Mouse (Mus musculus) midbrain, embryonic 13.5 days (tissue): Measurements from ENCODE around the gene Olfr669. TPM values are rescaled to one million over a fixed set of nuclear protein-coding genes. Genes with fewer than 3 reads are reported as not detected.
"Not testable (repeated sequence)": the region's sequence is repeated elsewhere in the genome, so short reads cannot be mapped to it uniquely, and the experiment has no call there.

Experiments
- ATAC-seq: fragments of 200-750 bp; cut with Nextera tagmentation; 2 replicates; pipeline ENCODE4 v1.8.0; 2017; ENCODE audit warnings: mild to moderate bottlenecking, moderate TSS enrichment, moderate library complexity
- H3K27ac ChIP-seq: fragments of 300-500 bp; sonication (generic); 2 replicates; pipeline ENCODE4 v1.5.1; 2015; ENCODE audit warnings: inconsistent platforms, mild to moderate bottlenecking, moderate library complexity
- H3K27me3 ChIP-seq: fragments of 300-500 bp; sonication (generic); 2 replicates; pipeline ENCODE4 v1.6.1; 2015; ENCODE audit warnings: mild to moderate bottlenecking, inconsistent platforms
- H3K36me3 ChIP-seq: fragments of 300-500 bp; sonication (generic); 2 replicates; pipeline ENCODE4 v1.6.1; 2015; ENCODE audit warnings: mild to moderate bottlenecking, inconsistent platforms
- H3K4me1 ChIP-seq: fragments of 300-500 bp; sonication (generic); replicated peaks from 2 replicates; pipeline ENCODE4 v1.6.1; 2015; ENCODE audit warnings: inconsistent platforms
- H3K4me2 ChIP-seq: fragments of 300-500 bp; sonication (generic); replicated peaks from 2 replicates; pipeline ENCODE4 v1.6.1; 2015; ENCODE audit warnings: moderate library complexity, mild to moderate bottlenecking, inconsistent platforms
- H3K4me3 ChIP-seq: fragments of 300-500 bp; sonication (generic); replicated peaks from 2 replicates; pipeline ENCODE4 v1.5.1; 2015; ENCODE audit warnings: mild to moderate bottlenecking, inconsistent platforms
- H3K9ac ChIP-seq: fragments of 300-500 bp; sonication (generic); replicated peaks from 2 replicates; pipeline ENCODE4 v1.6.1; 2015; ENCODE audit warnings: mild to moderate bottlenecking, inconsistent platforms
- H3K9me3 ChIP-seq: fragments of 300-500 bp; sonication (generic); 2 replicates; pipeline ENCODE4 v1.6.1; 2016; ENCODE audit warnings: mild to moderate bottlenecking, inconsistent platforms
- whole genome bisulfite sequencing: fragments of 180-500 bp; shearing (Covaris S2); methylation state at CpG from one replicate; pipeline ENCODE4 v1.1.7; 2015; 5-methylcytosine and 5-hydroxymethylcytosine counted together
- polyA plus RNA-seq: library from polyadenylated mRNA; unstranded; fragments of >200 nt; fragmentation: Nextera tagmentation; extraction: Ambion mirVana; gene quantifications from 2 replicates; pipeline ENCODE4 v1.2.1, GENCODE M21; 2015

Gene Olfr669
- polyA plus RNA-seq = not detected in 2 replicates

- no peaks in the 10 kb centered on the region for H3K36me3 ChIP-seq
- no peak within 1 kb of the TSS for H3K4me2 ChIP-seq
- no peak within 1 kb of the TSS for H3K27ac ChIP-seq
- no peaks in the 10 kb centered on the region for H3K9me3 ChIP-seq
- WGBS = 95% methylated on average over 1 of the region's 1 CpGs
- H3K4me3 ChIP-seq = no peak within 1 kb of the TSS
- H3K4me1 ChIP-seq = no peaks in the 10 kb centered on the region
- H3K27me3 ChIP-seq = no peaks in the 10 kb centered on the region
- H3K9ac ChIP-seq = no peak within 1 kb of the TSS
- no peak for ATAC-seq
Observed at GRCm38 (mm10) chr7:104933940-104934339, at the start of gene Olfr669. TSS of gene Olfr669 (plus strand) at chr7:104934240.

GRCm38 (mm10) chr7:104895852-104896251, 38.2 kb upstream of the Olfr669 start, which contains the start of gene Olfr666:
TSS of gene Olfr666 (minus strand) at chr7:104895952.
- Histone ChIP-seq H3K27me3 (no peaks in the 10 kb centered on the region), H3K4me2 (no peak within 1 kb of the TSS), H3K9ac (no peak within 1 kb of the TSS), H3K4me3 (no peak within 1 kb of the TSS), H3K9me3 (no peaks in the 10 kb centered on the region), H3K36me3 (no peaks in the 10 kb centered on the region), H3K4me1 (no peaks in the 10 kb centered on the region), H3K27ac (no peak within 1 kb of the TSS)
- 84% methylated on average over 2 of the region's 2 CpGs for WGBS
- no peak for ATAC-seq

DNA sequence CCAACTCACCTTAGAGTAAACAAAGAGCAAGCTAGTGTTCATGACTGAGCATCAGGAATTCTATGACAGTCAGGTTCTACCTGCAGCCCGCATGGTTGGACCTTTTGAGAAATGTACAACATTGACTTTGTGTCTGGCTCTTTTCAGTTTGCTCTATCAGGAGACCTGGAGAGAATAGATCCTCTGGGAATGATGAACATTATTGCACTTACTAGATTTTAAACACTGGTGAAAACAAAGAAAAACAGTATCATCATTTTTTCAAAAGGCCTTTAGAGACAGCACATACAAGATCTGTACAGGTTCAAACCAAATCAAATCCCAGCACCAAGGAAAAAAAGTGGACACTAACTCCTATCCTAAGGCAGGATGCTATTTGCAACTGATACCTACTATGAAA, 12.7 kb upstream of the Olfr669 start, which contains the start of gene Olfr667:
Olfr667 (minus strand) TSS at position 101 of the 400 bp plus-strand sequence.
- Histone ChIP-seq H3K27me3 (no peaks in the 10 kb centered on the region), H3K4me3 (no peak within 1 kb of the TSS), H3K9ac (no peak within 1 kb of the TSS), H3K9me3 (no peaks in the 10 kb centered on the region), H3K4me1 (no peaks in the 10 kb centered on the region), H3K4me2 (no peak within 1 kb of the TSS), H3K36me3 (no peaks in the 10 kb centered on the region), H3K27ac (no peak within 1 kb of the TSS)
- 88% methylated on average over 1 of the region's 1 CpGs for WGBS
- ATAC-seq = no peak

DNA sequence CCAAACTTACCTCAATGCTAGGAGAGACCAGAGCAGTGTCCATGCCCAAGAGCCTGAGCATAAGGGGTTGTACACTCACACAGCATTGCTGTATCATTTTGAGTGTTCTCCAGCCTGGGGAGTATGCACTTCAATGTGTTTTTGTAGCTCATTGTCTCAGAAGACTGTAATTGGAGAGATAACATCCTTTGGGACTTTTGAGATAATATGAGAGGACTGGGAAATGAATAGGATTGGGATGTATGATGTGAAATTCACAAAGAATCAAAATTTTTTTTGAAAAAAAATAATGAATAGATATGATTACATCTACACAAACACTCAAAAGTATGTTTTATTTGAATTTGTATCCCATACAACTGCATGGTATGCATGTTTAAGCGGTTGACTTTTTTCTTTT, 6.1 kb upstream of the Olfr669 start, which contains the start of gene Olfr668:
Olfr668 (minus strand) TSS at position 101 of the 400 bp plus-strand sequence.
- H3K36me3 ChIP-seq = no peaks in the 10 kb centered on the region
- no peak within 1 kb of the TSS for H3K9ac ChIP-seq
- no peak within 1 kb of the TSS for H3K4me2 ChIP-seq
- no peaks in the 10 kb centered on the region for H3K27me3 ChIP-seq
- no peaks in the 10 kb centered on the region for H3K9me3 ChIP-seq
- ATAC-seq = no peak
- no peak within 1 kb of the TSS for H3K27ac ChIP-seq
- no peaks in the 10 kb centered on the region for H3K4me1 ChIP-seq
- H3K4me3 ChIP-seq = no peak within 1 kb of the TSS
- 85% methylated on average over 1 of the region's 1 CpGs for WGBS

DNA sequence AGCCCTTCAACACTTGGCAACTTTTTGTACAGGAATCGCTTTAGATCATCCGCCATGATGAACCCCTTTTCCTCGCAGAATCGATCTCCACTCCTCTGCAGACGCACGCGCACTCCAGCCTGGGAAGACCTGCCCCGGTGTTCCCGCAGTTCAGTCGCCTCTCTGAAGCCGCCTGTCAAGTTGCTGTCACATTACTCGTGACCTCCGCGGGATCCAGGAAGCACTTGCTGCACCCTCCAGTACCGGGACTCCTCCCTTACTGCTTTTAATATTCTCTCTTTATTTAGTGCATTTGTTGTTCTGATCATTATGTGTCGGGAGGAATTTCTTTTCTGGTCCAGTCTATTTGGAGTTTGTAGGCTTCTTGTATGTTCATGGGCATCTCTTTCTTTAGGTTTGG, 16.2 kb downstream of the Olfr669 start:
- not testable (repeated sequence) for H3K4me2 ChIP-seq, ATAC-seq, H3K4me3 ChIP-seq, H3K4me1 ChIP-seq, H3K9ac ChIP-seq, H3K9me3 ChIP-seq, H3K27ac ChIP-seq, H3K27me3 ChIP-seq, H3K36me3 ChIP-seq
- WGBS = 93% methylated on average over 16 of the region's 16 CpGs

GRCm38 (mm10) chr7:104962520-104962919, 28.5 kb downstream of the Olfr669 start, which contains the start of gene Olfr670:
TSS of gene Olfr670 (minus strand) at chr7:104962620.
- 74% methylated on average over 1 of the region's 1 CpGs for WGBS
- no peak for ATAC-seq
- Histone ChIP-seq H3K4me2 (no peak within 1 kb of the TSS), H3K4me1 (no peaks in the 10 kb centered on the region), H3K27ac (no peak within 1 kb of the TSS), H3K9ac (no peak within 1 kb of the TSS), H3K9me3 (no peaks in the 10 kb centered on the region), H3K4me3 (no peak within 1 kb of the TSS), H3K36me3 (no peaks in the 10 kb centered on the region), H3K27me3 (no peaks in the 10 kb centered on the region)

DNA sequence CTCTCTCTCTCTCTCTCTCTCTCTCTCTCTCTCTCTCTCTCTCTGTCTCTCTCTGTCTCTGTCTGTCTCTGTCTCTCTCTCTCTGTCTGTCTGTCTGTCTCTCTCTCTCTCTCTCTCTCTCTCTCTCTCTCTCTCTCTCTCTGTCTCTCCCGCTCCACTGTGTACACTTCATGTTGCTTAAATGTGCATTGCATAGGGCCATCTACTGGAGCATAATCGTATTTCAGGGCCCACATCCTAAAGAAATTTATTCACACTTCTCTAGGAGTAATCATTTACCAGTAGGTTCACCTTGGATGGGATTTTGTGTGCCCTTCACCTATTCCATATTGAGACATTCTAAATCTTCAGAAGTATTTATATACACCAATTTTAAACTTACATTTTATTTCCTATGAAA, 38.5 kb downstream of the Olfr669 start:
- H3K4me2 ChIP-seq, H3K4me1 ChIP-seq, H3K36me3 ChIP-seq, H3K27ac ChIP-seq, H3K4me3 ChIP-seq, H3K27me3 ChIP-seq, H3K9ac ChIP-seq, H3K9me3 ChIP-seq, ATAC-seq: not testable (repeated sequence)
- 78% methylated on average over 2 of the region's 2 CpGs for WGBS

GRCm38 (mm10) chr7:104979026-104979425, 45.0 kb downstream of the Olfr669 start, which contains the start of gene Olfr671:
TSS of gene Olfr671 (minus strand) at chr7:104979126.
- H3K4me2 ChIP-seq = no peak within 1 kb of the TSS
- ATAC-seq = no peak
- WGBS = 76% methylated on average over 1 of the region's 1 CpGs
- H3K4me3 ChIP-seq = no peak within 1 kb of the TSS
- H3K36me3 ChIP-seq = no peaks in the 10 kb centered on the region
- no peaks in the 10 kb centered on the region for H3K27me3 ChIP-seq
- H3K4me1 ChIP-seq = no peaks in the 10 kb centered on the region
- H3K27ac ChIP-seq = no peak within 1 kb of the TSS
- H3K9ac ChIP-seq = no peak within 1 kb of the TSS
- H3K9me3 ChIP-seq = no peaks in the 10 kb centered on the region

Other genes with a start within 250 kb of the Olfr669 start
- not detected in 2 replicates for gene Olfr661, start 247.7 kb upstream of the Olfr669 start, polyA plus RNA-seq
- gene Usp17le, start 156.8 kb upstream of the Olfr669 start, polyA plus RNA-seq = not detected in 2 replicates
- not detected in 2 replicates for gene Usp17lb, start 91.6 kb upstream of the Olfr669 start, polyA plus RNA-seq
- not detected in 2 replicates for gene Usp17la, start 77.2 kb upstream of the Olfr669 start, polyA plus RNA-seq
- not detected in 2 replicates for gene Olfr665, start 56.2 kb upstream of the Olfr669 start, polyA plus RNA-seq
- gene Olfr666, start 38.3 kb upstream of the Olfr669 start, polyA plus RNA-seq = not detected in 2 replicates
- not detected in 2 replicates for gene Olfr667, start 12.8 kb upstream of the Olfr669 start, polyA plus RNA-seq
- gene Olfr668, start 6.2 kb upstream of the Olfr669 start, polyA plus RNA-seq = not detected in 2 replicates
- not detected in 2 replicates for gene Olfr670, start 28.4 kb downstream of the Olfr669 start, polyA plus RNA-seq
- not detected in 2 replicates for gene Olfr671, start 44.9 kb downstream of the Olfr669 start, polyA plus RNA-seq
- gene Olfr672, start 67.8 kb downstream of the Olfr669 start, polyA plus RNA-seq = not detected in 2 replicates
- not detected in 2 replicates for gene Olfr675, start 94.2 kb downstream of the Olfr669 start, polyA plus RNA-seq
- not detected in 2 replicates for gene Olfr676, start 98.5 kb downstream of the Olfr669 start, polyA plus RNA-seq
- not detected in 2 replicates for gene Olfr677, start 117.1 kb downstream of the Olfr669 start, polyA plus RNA-seq
- gene Olfr678, start 130.2 kb downstream of the Olfr669 start, polyA plus RNA-seq = not detected in 2 replicates
- gene Olfr679, start 147.0 kb downstream of the Olfr669 start, polyA plus RNA-seq = not detected in 2 replicates
- not detected in 2 replicates for gene Olfr680-ps1, start 158.6 kb downstream of the Olfr669 start, polyA plus RNA-seq
- gene Olfr681, start 182.6 kb downstream of the Olfr669 start, polyA plus RNA-seq = not detected in 2 replicates
- gene Olfr683, start 212.8 kb downstream of the Olfr669 start, polyA plus RNA-seq = not detected in 2 replicates
- gene Olfr684, start 229.4 kb downstream of the Olfr669 start, polyA plus RNA-seq = not detected in 2 replicates